Mouse (Mus musculus): ENCODE data around the gene Elovl6. TPM values are rescaled to one million over a fixed set of nuclear protein-coding genes. Genes with fewer than 3 reads are reported as not detected.

Elovl6 gene
- polyA plus RNA-seq, 1 experiment from 2014 or later = 14.0 TPM

- Histone ChIP-seq H3K36me3 (no peaks in the 10 kb centered on the region), H3K9ac (no peak overlapping the region), H3K9me3 (no peaks in the 10 kb centered on the region), H3K4me2 (no peak overlapping the region), H3K4me3 (no peak overlapping the region), H3K4me1 (peaks cover 7% of the 10 kb centered on the region; the same call in 1 of the 2 replicates), H3K27me3 (no peaks in the 10 kb centered on the region), H3K27ac (no peak overlapping the region)
- 69% methylated on average over 12 of the region's 12 CpGs for WGBS
- no peak for ATAC-seq (ENCODE audit: borderline replicate concordance, extremely low read depth, low FRiP score, low TSS enrichment)
Observed at GRCm38 (mm10) chr3:129686196-129686595, 154.0 kb downstream of the Elovl6 start.

GRCm38 (mm10) chr3:129686698-129687333, 154.7 kb downstream of the Elovl6 start:
- Histone ChIP-seq H3K9me3 (no peaks in the 10 kb centered on the region), H3K4me2 (no peak overlapping the region), H3K27me3 (no peaks in the 10 kb centered on the region), H3K9ac (no peak overlapping the region), H3K27ac (no peak overlapping the region), H3K4me3 (no peak overlapping the region), H3K4me1 (peaks cover 7% of the 10 kb centered on the region; the same call in 1 of the 2 replicates), H3K36me3 (no peaks in the 10 kb centered on the region)
- ATAC-seq (ENCODE audit: borderline replicate concordance, extremely low read depth, low FRiP score, low TSS enrichment) = no peak
- 55% methylated on average over 8 of the region's 8 CpGs for WGBS

GRCm38 (mm10) chr3:129687429-129687828, 155.3 kb downstream of the Elovl6 start:
- Histone ChIP-seq H3K27me3 (no peaks in the 10 kb centered on the region), H3K9ac (no peak overlapping the region), H3K9me3 (no peaks in the 10 kb centered on the region), H3K27ac (no peak overlapping the region), H3K4me3 (no peak overlapping the region), H3K4me1 (peaks cover under 1% of the 10 kb centered on the region; the same call in 1 of the 2 replicates), H3K36me3 (no peaks in the 10 kb centered on the region), H3K4me2 (no peak overlapping the region)
- no peak for ATAC-seq (ENCODE audit: borderline replicate concordance, extremely low read depth, low FRiP score, low TSS enrichment)
- 73% methylated on average over 5 of the region's 5 CpGs for WGBS

Small RNA genes lying within 50 kb of the gene (microRNA-seq; reads per million reads assigned to microRNA genes)
- gene Gm24515 = not detected

Other genes starting within 250 kb of the Elovl6 start
- 41.0 and 44.8 TPM in 2 replicates for gene Enpep, start 199.6 kb upstream of the Elovl6 start, polyA plus RNA-seq (2015; fragmentation: Nextera tagmentation; extraction: Ambion mirVana)
- 0.96 and 1.3 TPM in 2 replicates for gene Egf, start 223.0 kb downstream of the Elovl6 start, polyA plus RNA-seq (2015; fragmentation: Nextera tagmentation; extraction: Ambion mirVana)

Data from lung, embryonic 15.5 days (tissue).